Mouse (Mus musculus) heart, adult 2 months (tissue): ENCODE data around the gene Zfp296.

ENCODE experiments used
- CTCF ChIP-seq: fragments of 200-600 bp; IDR thresholded peaks from 2 replicates; pipeline ENCODE4 v1.8.1; 2022; ENCODE audit warnings: antibody characterized with exemption, mild to moderate bottlenecking, moderate library complexity
- POLR2A ChIP-seq: fragments of 200-500 bp; IDR thresholded peaks from 2 replicates; pipeline ENCODE4 v1.6.1; 2011; ENCODE audit warnings: mild to moderate bottlenecking, low read depth, low read length, control low read depth; ENCODE audit not compliant: insufficient read depth

- TF ChIP-seq CTCF (no peak), POLR2A (no peak)
Observed at GRCm38 (mm10) chr7:19552443-19552842, 24.6 kb upstream of the Zfp296 start.
